Mouse (Mus musculus) spleen, adult 2 months (tissue): ENCODE measurements around the gene Anapc7. TPM values are rescaled to one million over a fixed set of nuclear protein-coding genes. Genes with fewer than 3 reads are reported as not detected.
"Not testable (repeated sequence)": the region's sequence is repeated elsewhere in the genome, so short reads cannot be mapped to it uniquely, and the experiment has no call there.

Experiments
- DNase-seq, 2 experiments: peaks; one replicate each; pipeline versions ENCODE4 v3.0.0 to v3.0.0-alpha.2; 2012 to 2021; ENCODE audit warnings: low spot score in 2 of 2, low read depth in 1 of 2
- H3K27ac ChIP-seq: fragments of 200-500 bp; 2 replicates; pipeline ENCODE4 v1.5.1; 2012; ENCODE audit warnings: low read length, inconsistent platforms; ENCODE audit not compliant: insufficient read depth
- H3K27me3 ChIP-seq: fragments of 200-500 bp; 2 replicates; pipeline ENCODE4 v1.6.1; 2012; ENCODE audit warnings: mild to moderate bottlenecking, moderate library complexity, low read length, inconsistent platforms; ENCODE audit not compliant: control insufficient read depth, insufficient read depth
- H3K36me3 ChIP-seq: fragments of 200-500 bp; 2 replicates; pipeline ENCODE4 v1.6.1; 2012; ENCODE audit warnings: mild to moderate bottlenecking, low read length, inconsistent platforms; ENCODE audit not compliant: control insufficient read depth, insufficient read depth
- H3K4me1 ChIP-seq: fragments of 200-500 bp; 2 replicates; pipeline ENCODE4 v1.6.1; 2011; ENCODE audit warnings: inconsistent platforms; ENCODE audit not compliant: control insufficient read depth, insufficient read depth, insufficient read length
- H3K4me3 ChIP-seq: fragments of 200-500 bp; 2 replicates; pipeline ENCODE4 v1.5.1; 2011; ENCODE audit warnings: mild to moderate bottlenecking, inconsistent platforms; ENCODE audit not compliant: insufficient read depth, insufficient read length; ENCODE audit errors: extremely low read depth
- CTCF ChIP-seq: fragments of 200-500 bp; IDR thresholded peaks from 2 replicates; pipeline ENCODE4 v1.5.1; 2011; ENCODE audit warnings: mild to moderate bottlenecking, inconsistent platforms; ENCODE audit not compliant: insufficient read depth, insufficient read length, insufficient replicate concordance; ENCODE audit errors: extremely low read depth
- POLR2A ChIP-seq: fragments of 200-500 bp; IDR thresholded peaks from 2 replicates; pipeline ENCODE4 v1.6.1; 2011; ENCODE audit warnings: low read depth, low read length, inconsistent platforms
- WGBS: fragments of 180-500 bp; shearing (Covaris S2); methylation state at CpG from one replicate; pipeline ENCODE4 v1.1.7; 2018; 5-methylcytosine and 5-hydroxymethylcytosine counted together
- polyA plus RNA-seq: library from polyadenylated mRNA; depleted of rRNA; stranded (reverse); fragments of >200 nt; gene quantifications from 2 replicates; pipeline ENCODE4 v1.2.3, GENCODE M21; 2012

Anapc7 gene
- polyA plus RNA-seq, 1 experiment: 18.0 TPM

- H3K27ac ChIP-seq: no peak overlapping the region
- no peak overlapping the region for H3K4me3 ChIP-seq
- H3K4me1 ChIP-seq: no peaks in the 10 kb centered on the region
- WGBS: 89% methylated on average over 3 of the region's 3 CpGs
- peaks cover 14% of the 10 kb centered on the region for H3K36me3 ChIP-seq
- no peaks in the 10 kb centered on the region for H3K27me3 ChIP-seq
- TF ChIP-seq CTCF (no peak), POLR2A (no peak)
- no peak for DNase-seq
Measured at GRCm38 (mm10) chr5:122477492-122477891, 56.0 kb downstream of the Anapc7 start.

GRCm38 (mm10) chr5:122479131-122479530 is 57.6 kb downstream of the Anapc7 start:
- no peaks in the 10 kb centered on the region for H3K27me3 ChIP-seq

GRCm38 (mm10) chr5:122481844-122482243 is 60.4 kb downstream of the Anapc7 start:
- Histone ChIP-seq H3K4me1 (no peaks in the 10 kb centered on the region), H3K4me3 (no peak overlapping the region), H3K27ac (no peak overlapping the region), H3K36me3 (peaks cover 23% of the 10 kb centered on the region), H3K27me3 (no peaks in the 10 kb centered on the region)
- TF ChIP-seq POLR2A (no peak), CTCF (no peak)
- no peak for DNase-seq
- 86% methylated on average over 5 of the region's 5 CpGs for WGBS

More at GRCm38 (mm10) chr5:122479131-122479530, 57.6 kb downstream of the Anapc7 start:
- Histone ChIP-seq H3K36me3 (peaks cover 13% of the 10 kb centered on the region), H3K4me1 (no peaks in the 10 kb centered on the region), H3K4me3 (no peak overlapping the region), H3K27ac (no peak overlapping the region)
- WGBS: 94% methylated on average over 2 of the region's 2 CpGs
- TF ChIP-seq POLR2A (no peak), CTCF (no peak)
- DNase-seq: no peak

GRCm38 (mm10) chr5:122482733-122483391 is 61.4 kb downstream of the Anapc7 start:
- DNase-seq: no peak
- H3K36me3 ChIP-seq: peaks cover 23% of the 10 kb centered on the region

GRCm38 (mm10) chr5:122486243-122486642 is 64.8 kb downstream of the Anapc7 start:
- H3K36me3 ChIP-seq: peaks cover 30% of the 10 kb centered on the region
- not testable (repeated sequence) for H3K27ac ChIP-seq, H3K27me3 ChIP-seq, H3K4me3 ChIP-seq, DNase-seq, H3K4me1 ChIP-seq
- 92% methylated on average over 5 of the region's 5 CpGs for WGBS

More at GRCm38 (mm10) chr5:122482733-122483391, 61.4 kb downstream of the Anapc7 start:
- TF ChIP-seq POLR2A (no peak), CTCF (no peak)
- Histone ChIP-seq H3K27ac (no peak overlapping the region), H3K4me3 (no peak overlapping the region), H3K4me1 (no peaks in the 10 kb centered on the region), H3K27me3 (no peaks in the 10 kb centered on the region)
- 87% methylated on average over 6 of the region's 6 CpGs for WGBS

GRCm38 (mm10) chr5:122487825-122488224 is 66.3 kb downstream of the Anapc7 start:
- H3K36me3 ChIP-seq: peaks cover 29% of the 10 kb centered on the region
- H3K27me3 ChIP-seq: no peaks in the 10 kb centered on the region
- no peak for DNase-seq
- TF ChIP-seq CTCF: no peak
- no peak for TF ChIP-seq POLR2A
- WGBS: 86% methylated on average over 6 of the region's 6 CpGs
- no peaks in the 10 kb centered on the region for H3K4me1 ChIP-seq
- H3K27ac ChIP-seq: no peak overlapping the region
- no peak overlapping the region for H3K4me3 ChIP-seq

- no peak overlapping the region for H3K27ac ChIP-seq
- 98% methylated on average over 2 of the region's 2 CpGs for WGBS
- no peaks in the 10 kb centered on the region for H3K27me3 ChIP-seq
- H3K36me3 ChIP-seq: peaks cover 28% of the 10 kb centered on the region
- TF ChIP-seq POLR2A: no peak
- TF ChIP-seq CTCF: no peak
- H3K4me1 ChIP-seq: no peaks in the 10 kb centered on the region
- no peak overlapping the region for H3K4me3 ChIP-seq
- no peak for DNase-seq
Measured at GRCm38 (mm10) chr5:122490148-122490547, 68.7 kb downstream of the Anapc7 start.
